Mouse (Mus musculus) 3T3-L1 (cell line): ENCODE data around the gene Ccrl2.

Source experiments
- DNase-seq: peaks from one replicate; pipeline ENCODE4 v3.0.0-alpha.2; 2015; ENCODE audit warnings: low read depth, low spot score

The Ccrl2 gene

DNA sequence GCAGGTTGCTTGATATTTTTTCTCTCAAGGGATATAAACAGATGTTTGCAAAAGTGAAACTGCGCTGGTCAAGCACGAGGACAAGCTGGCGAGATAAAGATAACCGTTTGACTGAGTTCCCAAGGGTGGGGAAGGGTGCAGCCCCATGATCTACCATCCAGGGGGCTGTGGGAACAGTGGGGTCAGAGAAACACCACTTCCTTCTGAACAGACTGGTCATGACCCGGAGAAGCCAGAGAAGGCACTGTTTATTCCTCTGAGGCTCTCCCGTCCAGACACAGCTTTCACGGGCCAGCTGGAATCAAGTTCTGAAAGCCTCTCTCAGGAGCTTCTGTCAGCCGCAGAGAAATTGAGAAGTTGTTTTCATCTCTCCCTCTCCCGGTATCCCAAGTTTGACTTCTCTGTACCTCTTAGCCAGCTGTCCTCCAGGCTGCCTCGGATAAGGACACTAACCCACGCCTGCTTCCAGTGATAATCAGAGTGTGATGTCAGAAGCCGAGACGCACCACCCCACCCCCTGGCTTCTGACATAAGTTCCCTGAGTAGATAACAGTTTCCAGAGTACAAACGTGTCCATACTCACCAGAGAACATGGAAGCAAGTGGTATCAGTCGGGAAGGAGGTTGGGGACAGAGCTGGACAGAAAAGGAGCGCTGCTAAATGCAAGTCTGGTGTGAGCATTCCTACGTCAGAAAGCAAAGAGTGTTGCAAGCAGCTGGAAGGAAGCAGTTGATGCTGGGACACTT, at the start of gene Ccrl2:
Gene Ccrl2 (minus strand): TSS at position 722 of the 746 bp plus-strand sequence.
- DNase-seq = peak; percentile 20

DNA sequence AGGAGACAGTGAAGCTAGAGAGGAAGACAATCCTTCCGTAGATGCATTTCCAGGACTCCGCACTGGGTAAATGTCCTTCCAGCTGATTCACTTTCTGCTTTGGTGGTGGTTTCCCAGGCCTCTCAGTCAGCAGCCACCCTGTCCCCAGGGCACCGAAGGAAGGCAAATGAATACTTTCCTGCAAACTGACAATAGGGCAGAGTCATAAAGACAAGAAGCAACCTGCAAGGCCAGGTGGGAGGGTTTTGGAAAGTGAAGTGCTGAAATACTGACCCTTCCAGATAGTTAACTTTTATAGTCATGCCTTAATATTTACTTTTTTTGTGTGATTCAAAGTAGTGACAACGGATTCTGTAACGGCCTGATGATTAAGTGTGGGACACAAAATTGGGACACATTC, 46.6 kb upstream of the Ccrl2 start:
- no peak for DNase-seq

DNA sequence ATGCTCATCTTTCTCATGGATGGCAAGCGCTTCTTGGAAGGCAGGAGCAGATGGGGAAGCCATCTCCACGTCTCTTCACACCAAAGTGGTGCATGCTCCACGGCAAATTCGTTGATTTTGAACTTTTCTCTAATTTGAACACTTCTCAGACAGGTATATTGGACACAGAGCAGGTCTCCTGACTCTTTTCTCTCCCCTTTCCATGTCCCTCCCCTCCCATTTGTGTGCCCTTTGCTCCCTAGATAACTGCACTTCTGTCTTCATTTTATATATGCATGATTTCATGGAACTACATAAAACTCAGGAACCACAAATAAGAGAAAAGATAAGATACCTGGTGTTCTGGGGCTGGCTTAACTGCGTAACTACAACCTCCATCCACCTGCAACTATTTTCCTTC, 46.0 kb upstream of the Ccrl2 start:
- no peak for DNase-seq

DNA sequence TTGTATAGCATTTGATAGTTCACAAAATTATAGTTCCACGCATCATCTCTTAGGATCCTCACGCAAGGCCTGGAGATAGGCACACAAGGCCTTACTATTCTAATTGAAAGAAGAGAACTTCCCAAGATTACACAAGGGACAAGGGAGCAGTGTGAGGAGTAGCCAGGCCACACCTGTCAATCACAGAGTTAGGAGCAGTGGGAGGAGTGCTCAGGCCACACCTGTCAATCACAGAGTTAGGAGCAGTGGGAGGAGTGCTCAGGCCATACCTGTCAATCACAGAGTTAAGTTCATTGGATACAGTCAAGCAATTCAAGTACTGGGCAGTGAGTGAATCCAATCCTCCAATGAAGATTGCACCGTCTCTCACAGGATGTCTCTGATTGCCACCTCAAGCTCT, 43.1 kb upstream of the Ccrl2 start:
- no peak for DNase-seq

DNA sequence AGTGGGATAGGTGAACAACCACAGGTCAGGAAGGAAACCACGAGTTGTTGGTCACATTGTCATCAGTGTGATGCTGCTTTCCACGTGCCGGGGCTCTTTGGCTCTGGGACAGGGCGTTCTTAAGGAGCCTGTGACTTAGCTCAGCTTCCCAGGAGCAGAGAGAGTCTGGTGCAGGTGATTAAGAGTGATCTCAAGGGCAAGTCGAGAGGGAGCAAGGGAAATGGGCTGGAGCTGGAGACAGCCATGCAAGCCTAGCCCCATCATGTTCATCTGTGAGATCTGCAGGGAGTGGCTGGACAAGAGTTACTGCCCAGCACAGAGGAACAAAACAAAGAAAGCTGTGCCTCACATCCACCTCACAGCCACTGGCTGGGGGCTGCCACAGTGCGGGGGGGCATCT, 40.2 kb upstream of the Ccrl2 start:
- DNase-seq = no peak

DNA sequence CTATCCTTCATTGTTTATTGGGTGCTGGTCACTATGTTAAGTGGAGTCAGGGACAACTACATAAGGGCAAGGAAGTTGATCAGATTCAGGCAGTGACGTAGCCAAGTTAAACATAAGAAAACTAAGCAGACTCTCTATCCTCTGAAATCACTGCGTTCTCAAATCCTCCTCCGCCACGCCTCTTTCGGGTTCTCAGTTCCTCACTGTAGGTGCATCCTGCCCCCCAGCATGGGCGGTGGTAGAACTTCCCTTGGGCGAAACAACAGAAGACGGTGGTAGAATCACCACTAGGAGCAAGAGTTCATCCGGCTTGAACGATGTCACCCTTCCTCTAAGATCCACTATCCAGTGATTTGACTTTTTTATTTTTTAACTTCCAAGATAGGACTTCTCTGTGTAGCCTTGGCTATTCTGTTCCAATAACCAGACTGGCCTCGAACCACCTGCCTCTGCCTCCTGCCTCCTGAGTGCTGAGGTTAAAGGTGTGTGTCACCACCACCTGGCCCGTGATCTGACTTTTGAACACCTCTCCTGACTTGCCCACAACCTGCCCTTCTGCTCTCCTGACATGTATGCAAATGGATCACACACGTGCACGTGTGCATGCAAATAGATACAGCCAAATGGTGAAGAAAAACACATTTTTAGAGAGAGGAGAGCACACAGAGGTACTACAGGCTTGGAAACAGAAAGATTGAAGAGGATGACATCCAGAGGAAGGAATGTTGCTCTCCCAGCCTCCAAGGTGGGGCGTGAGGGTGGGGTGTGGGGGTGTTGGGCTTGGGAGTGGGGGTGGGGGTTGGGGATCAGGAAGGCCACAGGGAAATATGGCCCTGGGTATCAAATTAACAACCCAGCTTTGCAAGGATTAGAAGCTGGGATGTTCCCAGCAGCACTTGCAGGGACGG, 39.4 kb upstream of the Ccrl2 start:
- no peak for DNase-seq

DNA sequence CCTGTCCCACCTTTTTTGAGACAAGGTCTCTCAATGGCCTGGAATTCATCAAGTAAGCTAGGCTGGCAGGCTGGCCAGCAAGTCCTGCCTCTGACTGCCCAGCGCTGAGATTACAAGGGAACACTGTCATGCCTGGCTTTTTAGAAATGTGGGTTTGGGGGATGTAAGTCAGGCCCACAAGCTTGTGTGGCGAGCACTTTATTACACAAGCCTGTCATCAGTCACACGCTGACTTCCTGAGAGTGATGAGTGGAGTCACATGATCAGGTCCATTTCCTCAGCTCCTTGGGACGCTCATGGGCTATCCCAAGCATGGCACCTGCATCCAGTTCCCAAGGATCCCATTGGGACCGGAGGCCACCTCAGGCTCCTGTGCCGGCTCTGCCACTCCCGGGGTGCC, 38.4 kb upstream of the Ccrl2 start:
- DNase-seq = no peak

DNA sequence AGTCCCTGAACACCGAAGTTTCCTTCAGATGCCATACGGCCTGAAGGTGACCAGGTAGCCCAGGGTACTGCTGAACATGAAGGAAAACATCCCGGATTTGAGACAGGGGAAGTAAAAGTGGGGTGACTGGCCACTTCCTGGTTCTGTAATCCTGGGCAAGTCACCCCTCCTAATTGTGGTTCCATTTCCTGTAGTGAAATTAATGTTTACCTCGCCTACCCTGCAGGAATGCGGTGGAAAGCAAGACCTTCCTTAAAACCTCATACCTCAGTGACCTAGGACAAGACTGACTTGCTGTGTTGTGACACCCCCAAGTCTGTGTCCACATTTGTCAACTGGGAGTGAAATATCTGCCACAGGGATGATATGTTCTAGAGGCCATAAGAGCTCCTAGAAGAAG, 37.3 kb upstream of the Ccrl2 start:
- no peak for DNase-seq

DNA sequence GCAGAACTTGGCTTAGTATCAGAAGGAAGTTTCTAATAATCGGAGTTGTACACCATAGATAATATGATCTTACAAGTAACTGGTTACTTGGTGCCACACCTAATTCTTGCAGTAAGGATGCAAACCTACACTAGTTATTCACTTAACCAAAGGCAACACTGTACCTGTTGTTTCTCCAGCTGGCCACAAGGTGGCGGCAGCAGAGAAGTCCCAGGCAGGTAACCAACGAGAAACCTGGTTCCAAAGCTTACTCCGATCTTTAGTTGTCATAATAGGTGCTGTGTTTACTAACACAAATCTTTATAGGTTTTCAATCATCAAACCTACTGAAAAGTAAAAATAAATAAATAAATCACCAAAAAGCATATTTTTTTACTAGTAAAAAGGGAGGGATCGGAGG, 35.8 kb upstream of the Ccrl2 start:
- DNase-seq = peak; percentile 71

DNA sequence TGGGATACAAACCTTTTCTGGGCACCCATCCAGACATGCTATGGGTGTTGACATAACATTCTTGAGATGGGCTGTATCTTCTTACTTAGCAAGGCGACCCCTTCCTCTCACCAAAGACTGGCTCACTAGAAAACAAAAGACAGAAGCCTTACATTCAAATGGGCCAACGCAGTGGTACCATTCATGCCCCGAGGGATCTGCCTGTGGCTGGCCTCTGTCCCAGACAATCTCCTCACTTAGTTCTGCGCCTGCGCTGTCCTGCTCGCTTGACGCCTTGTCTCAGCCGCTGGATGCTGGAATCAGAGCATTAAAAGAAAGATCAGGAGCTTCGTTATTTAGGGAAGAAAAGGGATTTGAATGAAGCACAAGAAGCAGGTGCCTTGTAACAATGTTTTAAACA, 35.3 kb upstream of the Ccrl2 start:
- no peak for DNase-seq

DNA sequence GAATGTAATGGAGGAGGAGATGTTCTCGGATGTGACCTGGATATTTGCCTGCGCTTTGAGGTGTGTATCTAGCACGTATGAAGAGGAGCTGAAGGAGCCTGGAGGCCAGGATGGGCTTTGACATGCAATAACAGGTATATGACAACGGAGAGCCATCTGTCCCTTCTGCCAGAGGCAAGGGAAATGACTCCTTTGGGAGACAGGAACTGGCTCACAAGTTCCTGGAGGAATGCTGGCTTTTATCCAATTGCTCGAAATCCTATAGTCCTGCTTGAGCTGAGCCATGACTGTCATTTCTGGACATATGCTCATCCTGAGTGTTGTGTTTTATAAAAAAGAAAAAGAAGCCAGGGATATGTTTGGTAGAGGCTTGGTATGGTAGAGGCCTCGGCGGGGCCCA, 31.6 kb upstream of the Ccrl2 start:
- peak; percentile 9 for DNase-seq

DNA sequence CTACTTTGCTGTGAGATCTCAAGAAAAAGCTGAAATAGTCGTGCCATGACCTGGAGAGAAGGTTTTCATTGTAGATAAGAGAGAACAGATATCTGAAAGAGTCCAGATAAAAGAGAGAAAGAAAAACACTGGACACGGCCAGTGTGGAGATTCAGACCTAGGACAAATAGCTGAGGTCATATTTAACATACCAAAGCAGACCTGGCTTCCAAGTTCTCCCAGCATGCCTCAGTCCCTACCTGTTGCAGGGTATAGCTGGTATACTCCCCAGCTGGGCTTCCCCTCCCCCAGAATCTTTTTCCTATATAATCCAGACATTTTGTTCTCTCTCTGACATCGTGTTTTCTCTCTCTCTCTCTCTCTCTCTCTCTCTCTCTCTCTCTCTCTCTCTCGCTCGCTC, 30.6 kb upstream of the Ccrl2 start:
- no peak for DNase-seq

DNA sequence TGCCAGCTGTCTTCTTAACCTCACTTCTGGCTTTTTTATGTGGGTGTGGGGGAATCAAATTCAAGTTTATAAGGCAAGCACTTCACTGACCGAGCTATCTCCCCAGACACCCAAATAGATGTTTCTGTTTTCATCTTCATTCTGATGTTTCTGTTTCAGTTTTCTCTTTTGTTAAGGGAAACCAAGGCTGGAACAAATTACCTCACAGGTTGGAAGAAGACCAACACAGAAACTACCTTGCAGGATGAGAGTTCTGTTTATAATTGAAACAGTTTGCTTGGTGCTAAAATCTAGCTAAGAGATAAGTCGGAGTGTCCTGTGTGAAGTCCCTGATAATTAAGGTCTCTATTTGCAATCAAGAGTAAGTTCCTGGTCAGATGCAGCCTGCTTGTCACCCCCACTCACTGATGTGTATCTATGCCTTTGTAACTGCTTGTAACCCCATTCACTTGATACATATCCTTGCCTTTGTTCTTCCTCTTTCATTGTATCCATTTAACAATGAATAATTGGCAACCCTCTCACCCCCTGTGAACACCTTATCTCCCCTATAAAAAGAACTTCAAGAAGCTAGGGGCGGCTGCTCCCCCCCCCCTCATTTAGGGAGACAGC, 29.8 kb upstream of the Ccrl2 start:
- DNase-seq = no peak

DNA sequence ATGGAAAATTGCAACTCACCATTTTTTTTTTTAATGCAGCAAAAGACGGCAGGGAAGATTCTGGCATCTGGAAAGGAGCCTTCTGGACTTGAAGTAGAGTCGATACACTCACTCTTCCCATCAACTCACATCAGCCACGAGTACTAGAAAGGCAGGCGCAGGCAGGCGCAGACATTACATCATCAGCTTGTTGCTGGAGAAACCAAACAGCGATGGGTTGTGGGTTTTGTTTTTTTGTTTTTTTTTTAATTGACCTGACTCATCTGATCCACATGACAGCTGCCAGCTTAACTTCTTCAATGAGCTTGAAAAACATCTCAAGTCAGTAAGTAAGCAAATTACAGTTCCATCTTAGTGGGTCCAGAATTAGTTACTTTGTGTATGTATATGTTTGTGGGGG, 28.8 kb upstream of the Ccrl2 start:
- DNase-seq = no peak

DNA sequence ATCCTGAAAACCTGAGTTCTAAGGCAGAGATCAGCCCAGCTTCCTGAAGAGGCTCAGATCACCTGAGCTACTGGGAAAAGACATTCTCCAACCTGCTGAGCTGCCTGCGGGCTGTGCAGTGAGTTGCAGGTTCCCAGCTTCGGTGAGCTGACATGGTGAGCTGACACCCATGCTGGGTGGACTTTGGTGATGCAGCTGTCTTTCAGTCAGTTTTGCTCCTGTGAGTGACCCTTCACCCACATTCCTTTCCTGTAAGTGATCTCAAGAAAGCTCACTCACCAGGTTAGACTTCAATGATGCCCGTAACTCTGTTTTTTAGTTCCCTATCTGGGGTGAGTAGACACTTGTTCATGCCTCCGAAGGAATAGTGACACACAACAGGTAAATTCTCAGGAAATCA, 28.0 kb upstream of the Ccrl2 start:
- DNase-seq = no peak

DNA sequence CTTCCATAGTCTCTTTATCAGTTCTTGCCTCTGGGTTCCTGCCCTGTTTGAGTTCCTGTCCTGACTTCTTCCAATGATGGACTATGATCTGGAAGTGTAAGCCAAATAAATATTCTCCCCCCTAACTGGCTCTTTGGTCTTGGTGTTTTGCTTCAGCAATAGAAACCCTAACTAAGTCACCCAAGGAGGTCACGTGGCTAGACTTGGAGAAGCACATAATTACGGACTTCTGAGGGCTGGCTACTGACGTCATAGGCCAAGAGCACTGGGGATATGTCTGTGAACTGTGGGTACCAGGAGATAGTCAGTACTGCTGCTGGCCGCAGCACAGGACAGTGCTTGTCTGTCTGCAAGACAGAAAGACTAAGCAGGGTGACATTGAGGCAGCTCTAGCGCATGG, 24.4 kb upstream of the Ccrl2 start:
- no peak for DNase-seq

DNA sequence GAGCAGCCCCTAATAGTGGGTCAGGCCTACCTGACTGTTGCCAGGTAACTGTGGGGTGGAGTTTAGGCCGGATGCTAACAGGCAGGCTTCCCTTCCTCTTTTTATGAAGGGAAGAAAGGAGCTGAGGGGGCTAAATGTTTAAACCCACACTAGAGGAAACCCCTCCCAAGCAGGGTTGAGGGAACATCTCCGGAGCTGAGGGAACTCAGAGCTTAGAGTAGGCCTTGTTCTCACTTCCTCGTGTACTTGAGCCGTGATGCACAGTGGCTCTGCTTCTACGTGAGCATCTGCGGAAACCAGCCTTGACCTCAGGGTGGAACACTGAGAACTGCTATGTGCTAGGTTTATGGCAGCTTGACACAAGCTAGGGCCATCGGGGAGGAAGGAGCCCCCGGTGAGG, 23.5 kb upstream of the Ccrl2 start:
- DNase-seq = no peak

DNA sequence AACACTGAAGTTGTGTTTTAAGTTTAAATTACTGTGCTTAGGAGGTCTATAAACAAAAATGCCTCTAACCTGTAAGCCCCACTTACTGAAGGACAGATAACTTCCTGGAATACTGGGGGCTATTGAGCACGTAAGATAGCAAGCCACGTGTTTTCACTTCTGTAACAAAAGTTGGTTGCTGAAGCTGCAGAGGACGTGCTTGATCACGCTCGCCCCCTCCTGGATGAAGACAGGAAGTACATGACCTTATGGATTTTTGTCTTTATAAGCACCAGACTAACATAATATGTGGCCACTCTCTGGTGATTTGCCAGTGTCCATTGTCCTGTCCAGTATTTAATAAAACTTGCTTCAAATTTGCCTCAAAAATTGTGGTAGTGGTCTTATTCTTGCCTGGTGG, 20.4 kb upstream of the Ccrl2 start:
- DNase-seq = peak; percentile 48

DNA sequence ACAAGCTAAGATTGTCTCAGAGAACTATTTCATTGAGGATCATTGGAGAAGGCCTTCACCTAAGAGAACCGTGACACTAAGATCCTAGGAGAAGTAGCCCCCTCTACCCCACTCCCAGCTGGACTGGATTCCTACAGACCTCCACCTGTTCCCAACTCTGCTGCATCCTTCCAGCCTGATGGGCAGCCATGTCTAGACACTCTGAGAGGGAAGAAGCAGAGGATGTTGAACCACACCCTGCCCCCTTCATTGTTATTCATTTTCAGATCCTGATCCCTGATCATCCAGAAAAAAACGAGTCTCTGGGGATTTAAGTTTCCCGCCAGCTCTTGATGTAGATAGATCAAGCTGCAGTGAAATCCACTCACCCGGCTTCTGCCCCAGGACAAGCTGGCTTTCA, 15.7 kb upstream of the Ccrl2 start:
- DNase-seq = no peak

DNA sequence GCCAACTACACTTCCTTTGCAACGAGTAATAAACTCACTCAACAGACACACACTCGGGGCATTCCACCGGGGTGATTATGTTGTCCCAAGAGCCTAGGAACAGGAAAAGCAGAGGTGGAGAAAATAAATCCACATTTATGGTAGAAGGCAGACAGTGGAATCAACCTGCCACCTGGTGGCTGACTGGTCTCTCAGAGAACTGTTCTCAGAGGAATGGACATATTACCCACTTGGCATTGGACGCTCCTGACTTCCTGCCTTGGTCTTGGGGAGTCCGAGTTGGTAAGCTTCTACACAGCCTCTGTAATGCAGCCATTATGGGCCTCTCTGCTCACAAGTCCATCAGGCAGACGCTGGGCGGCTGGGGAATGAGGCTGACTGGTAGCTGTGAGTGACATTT, 14.9 kb upstream of the Ccrl2 start:
- DNase-seq = peak; percentile 53

DNA sequence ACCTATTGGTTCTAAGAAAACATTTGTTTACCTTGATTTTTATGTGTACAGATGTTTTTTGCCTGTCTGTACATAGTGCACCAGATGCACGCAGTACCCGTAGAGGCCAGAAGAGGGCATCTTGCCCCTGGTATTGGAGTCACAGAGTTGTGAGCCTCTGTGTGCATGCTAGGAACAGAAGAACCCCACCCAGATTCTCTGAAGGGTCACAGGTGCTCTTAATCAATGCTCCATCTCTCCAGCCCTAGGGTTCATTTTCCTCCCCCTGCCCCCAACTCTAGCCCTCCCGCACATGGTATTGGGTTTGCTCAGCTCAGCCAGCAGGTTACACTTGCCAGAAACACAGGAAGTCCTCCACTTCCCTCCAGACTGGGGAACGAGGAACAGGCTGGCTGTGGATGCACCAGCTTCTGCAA, 13.2 kb upstream of the Ccrl2 start:
- peak; percentile 47 for DNase-seq

DNA sequence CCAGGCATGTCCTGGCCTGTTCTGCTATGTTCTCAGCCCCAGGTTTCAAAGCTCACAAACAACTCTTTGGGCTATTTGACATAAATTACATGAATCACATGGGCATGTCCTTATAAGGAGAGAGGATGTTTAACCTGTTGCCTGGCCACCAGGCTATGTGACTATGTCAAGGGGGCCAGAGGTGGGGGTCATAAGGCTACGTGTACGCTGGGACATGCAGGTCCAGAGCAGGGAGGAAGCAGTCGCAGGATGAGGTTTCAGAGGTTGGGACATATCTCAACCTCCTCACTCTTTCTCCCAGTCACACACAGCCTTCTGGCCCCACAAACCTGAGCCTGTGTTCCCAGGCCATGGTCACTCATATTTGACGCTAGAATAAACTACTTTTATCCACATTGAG, 9.7 kb upstream of the Ccrl2 start:
- DNase-seq = no peak

DNA sequence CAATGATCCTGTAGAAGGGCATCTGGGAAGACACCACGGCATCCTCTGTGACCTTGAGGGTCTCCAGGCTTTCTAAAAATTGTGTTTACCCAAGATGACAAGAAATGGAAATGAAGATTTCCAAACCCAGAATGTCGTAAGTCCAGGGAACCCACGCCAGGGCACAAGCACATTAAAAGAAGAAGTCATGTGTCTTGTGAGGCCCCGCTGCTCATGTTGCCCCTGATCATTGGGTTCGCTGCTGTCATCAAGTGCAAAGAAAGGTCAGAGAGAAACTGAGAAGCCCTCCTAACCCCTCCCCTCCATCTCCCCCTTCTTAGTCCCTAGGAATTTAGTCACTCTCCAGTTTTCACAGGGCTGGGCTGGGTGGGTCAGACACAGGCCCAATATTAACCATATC, 5.5 kb upstream of the Ccrl2 start:
- DNase-seq = no peak
